Mouse (Mus musculus) spleen, postnatal 36 days (tissue): Measurements from ENCODE around the gene Stub1.

Source experiments
- DNase-seq, 2 experiments: peaks; one replicate each; pipeline ENCODE4 v3.0.0; 2022; ENCODE audit warnings: low spot score in 2 of 2, mixed read lengths in 1 of 2

The Stub1 gene

DNA sequence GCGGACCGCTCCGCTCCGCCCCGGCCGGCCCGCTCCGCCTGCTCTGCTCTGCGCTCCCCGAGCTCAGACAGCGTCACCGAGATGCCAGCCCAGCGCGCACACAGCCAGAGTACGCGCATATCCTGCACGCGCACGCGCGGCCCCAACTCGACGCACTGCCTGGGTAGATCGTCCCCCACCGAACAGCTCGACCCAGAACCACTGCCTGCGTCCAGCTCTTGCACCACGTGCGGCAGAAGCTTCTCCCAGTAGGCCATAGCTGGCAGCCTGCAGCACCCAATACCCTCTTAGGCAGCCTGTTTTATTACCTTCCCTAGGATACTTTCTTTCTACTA is 3.8 kb upstream of the Stub1 start, which contains the start of gene Rhbdl1:
Gene Rhbdl1 (minus strand): TSS at position 220 of the 335 bp plus-strand sequence.
- no peak for DNase-seq

DNA sequence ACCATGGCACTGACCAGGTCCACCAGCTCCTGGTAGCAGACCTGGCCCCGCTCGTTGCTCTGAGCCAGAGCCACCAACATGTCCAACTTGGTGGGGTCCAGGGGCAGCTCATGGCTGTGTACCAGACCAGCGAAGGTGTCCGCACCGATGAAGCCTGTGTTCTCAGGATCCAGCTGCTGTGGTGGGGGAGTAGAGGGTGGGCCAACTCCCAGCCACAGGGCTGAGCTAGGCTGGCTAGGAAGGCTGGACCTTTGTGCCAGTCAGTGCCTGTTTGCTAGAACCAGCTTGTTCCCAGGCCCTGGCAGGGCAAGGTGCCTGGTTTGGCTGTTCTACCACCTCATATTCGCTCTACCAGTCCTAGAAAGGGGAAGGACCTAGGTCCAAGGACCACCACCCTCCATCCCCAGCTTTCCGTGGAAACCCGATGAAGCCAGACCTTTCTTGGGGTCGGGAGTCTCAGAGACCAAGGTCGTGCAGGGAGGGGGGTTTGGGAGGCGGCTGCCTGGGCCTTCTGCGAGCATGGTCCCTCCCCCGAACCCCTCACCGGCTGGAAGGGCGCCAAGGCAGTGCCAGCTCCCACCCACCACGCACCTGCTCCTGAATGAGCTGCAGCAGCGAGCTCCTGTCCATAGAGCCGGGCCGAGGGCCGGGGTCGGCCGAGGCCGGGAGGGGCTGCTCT is 3.3 kb upstream of the Stub1 start:
- no peak for DNase-seq

DNA sequence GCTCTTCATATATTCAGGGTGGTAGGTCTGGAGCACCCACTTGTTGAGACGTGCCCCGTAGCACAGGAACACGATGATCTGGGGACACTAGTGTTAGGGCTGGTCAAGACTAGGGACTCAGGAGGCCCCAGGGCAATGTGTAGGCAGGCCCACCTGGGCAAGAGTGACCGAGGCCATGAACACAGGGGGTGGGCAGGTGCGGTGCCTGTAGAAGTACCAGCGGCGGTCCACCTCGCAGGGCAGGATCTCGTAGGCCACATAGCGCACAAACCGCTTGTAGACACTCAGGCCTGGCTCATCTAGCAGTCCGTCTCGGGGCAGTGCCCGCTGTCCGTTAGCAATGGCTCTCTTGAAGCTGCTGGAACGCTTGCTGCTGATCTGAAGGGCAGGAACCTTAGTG is 2.6 kb upstream of the Stub1 start:
- no peak for DNase-seq

DNA sequence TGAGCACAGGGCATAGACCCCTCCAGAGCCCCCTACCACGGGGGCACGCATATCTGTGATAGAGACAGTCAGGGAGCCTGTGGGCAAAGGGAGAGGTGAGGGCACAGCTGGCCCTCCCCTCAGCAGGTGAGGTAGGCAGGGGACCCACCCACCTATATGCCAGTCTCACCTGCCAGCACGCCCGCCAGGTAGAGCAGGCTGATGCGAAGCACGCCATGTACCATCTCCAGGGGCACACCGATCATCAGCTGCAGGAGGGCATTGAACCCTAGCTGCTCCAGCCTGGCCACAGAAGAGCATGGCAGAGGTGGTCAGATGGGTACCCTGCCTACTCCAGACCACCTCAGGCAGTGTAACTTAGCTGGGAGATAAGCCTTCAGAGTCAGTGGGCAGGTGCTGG is 2.1 kb upstream of the Stub1 start:
- DNase-seq = no peak

DNA sequence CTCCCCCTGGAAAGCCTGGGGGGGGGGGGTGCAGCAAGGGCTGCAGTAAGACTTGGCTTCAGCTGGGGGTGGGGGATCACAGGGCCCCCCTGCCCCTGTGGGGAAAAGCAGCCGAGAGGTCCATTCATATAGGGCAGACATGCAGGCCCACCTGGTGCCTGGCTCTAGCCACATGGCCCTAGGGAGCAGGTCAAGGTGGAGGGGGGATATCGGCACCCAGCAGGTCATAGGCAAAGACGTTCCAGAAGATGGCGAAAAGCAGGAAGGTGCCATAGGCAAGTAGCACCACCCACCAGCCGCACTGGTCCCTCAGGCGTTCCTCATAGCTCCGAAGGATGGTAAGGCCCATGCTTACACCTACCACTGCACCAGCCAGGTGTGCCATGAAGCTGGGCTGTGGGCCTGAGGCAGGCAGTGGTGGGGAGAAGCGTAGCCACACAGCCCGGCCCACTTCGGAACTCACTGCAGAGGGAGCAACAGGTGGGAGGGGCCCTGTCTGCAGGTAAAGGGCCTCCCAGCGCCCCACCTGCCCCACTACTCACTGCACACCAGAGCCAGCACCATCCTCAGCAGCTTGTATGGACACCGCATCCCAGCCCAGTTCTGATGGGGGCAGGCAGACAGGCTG is 1.5 kb upstream of the Stub1 start:
- no peak for DNase-seq

DNA sequence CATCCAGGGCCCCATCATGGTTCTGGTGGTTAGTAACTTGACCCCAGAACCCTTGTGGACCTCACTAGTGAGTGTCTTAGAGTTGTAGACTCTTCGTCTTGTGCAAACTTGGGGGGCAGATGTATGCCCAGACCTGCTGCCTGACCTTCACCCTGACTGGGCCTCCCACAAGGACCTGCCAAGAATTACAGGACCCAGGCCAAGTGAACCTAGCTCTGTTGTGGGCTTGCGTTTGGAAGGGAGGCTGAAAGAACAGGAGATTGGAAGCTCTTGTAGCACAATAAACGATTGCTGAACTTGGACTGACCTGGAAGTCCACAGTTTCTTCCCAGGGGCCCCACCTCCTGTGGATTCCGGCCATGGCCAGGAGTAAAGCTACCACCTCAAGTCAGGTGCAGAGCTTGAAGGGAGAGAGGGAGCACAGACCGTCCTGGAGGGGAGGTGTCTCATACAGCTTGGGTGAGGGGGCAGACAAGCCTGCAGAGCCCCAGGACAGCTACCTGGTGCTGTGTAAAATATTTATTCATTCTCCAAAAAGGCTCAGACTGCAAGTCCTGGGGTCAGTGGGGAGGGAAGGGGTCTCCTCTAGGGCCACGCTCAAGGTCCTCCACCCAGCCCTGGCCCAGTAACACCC is 874 bp upstream of the Stub1 start:
- no peak for DNase-seq

DNA sequence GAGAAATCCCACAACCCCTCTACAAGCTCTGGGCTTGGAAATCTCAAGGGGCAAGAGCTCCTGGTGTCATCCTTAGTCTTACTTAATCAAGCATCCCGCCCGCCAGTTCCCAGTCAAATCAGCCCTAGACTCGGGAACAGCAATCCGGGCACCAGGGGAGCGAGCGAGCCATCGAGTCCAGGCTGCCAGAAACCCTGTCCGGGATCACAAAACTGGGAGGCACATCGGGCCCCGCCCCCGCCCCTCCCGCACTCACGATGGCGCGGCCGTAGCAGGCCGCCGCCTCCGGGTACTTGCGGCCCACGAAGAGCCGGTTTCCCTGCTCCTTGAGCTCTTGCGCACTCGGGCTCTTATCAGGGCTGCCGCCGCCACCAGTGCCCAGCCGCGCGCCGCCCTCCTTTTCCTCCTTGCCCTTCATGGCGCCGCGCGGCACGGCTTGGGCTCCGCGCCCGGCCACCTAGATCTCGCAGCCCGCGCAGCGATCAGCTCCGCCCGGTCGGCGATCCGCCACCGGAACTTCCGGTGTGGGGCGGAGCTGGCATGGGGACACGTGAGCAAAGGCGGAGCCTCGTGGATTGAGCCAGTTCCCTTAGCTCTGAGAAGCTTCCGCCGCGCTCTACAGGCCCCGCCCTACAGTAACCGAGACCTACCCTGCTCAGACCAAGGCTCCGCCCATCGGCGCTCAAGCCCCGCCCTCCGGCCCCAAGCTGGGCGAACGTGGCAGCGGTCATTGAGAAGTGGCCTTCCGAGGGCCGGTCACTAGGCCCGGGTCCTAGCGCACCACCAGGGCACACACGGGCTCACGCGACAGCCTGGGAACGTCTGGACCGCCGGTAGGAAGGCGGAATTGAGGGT is 541 bp downstream of the Stub1 start:
- DNase-seq = peak; percentile 99

DNA sequence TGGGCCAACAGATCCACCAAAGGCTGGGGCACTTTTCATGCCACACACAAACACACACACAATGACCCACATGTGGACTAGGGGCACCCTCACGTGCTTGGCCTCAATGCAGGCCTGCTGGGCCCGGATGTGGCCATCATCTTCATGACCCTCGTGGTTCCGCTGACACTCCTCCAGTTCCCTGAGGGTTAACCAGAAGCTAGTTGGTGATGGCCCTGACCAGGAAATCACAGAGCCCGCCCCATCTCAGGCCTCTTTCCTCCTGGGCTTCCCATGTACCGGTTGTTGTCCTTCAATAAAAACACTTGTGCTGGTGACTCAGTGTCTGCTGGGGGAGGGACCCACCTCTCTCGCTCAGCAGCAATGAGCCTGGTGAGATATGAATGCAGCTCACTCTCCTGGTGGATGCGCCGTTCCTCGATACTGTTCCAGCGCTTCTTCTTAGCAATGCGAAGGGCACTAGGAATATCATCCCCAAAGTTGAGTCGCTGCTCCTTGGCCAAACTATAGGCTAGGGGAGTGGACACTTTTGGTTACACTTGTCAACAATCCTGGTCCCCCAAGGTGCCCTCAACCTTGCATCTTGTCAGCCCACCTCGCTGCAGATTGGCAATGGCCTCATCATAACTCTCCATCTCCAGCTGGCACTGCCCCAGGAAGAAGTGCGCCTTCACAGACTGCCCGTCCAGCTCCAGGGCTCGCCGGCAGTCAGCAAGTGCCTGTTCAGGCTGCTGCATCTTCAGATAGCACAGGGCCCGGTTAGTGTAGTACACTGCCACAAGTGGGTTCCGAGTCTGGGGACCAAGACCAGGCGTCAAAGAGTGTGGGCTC is 1.5 kb downstream of the Stub1 start:
- no peak for DNase-seq

DNA sequence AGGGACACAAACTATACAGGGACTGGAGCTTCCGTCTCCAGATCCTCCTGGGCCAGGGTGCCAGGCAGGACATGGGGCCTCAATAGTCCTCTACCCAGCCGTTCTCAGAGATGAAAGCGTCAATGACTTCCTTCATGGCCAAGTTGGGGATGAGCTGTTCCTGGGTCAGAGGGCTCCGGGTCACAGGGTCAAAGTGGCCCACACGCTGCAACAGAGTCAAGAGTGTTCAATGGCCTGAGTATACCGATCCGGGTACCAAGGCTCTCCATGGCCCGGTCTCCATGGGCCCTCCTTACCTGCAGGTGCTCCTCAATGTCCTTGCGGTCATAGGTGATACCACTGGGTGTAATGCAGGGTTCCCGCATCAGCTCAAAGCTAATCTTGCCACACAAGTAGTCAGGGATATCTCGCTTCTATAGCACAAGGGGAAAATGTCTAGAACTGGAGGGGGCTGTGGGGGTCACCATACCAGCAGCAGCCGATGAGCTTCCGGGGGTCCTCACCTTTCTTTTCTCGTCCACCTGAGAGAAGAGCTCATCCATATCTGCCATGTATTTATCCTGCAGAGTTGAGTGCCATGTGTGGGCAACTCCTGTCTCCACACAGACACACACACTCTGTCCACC is 2.3 kb downstream of the Stub1 start:
- DNase-seq = no peak

DNA sequence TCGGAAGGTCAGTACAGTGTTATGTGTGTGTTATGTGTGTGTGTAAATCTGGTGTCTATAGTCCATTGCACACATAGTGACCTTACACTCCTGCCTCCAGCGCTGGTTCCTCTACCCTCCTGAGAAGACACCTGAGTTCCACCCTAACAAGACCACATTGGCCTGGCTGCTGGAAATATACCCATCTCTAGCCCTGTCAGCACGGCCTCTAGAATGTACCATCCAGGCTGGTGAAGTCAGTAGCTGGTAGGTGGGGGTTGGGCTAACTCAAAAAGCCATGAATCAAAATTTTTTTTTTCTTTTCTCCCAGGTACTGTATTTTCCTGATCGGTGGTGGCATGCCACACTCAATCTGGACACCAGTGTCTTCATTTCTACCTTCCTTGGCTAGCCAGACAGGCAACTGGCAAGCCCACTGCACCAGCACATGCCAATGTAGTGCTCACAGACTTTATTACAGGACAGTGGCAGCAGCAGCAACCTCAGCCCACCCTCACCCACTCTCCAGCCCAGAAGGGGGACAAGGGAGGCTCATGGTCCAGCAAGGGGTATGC is 2.9 kb downstream of the Stub1 start:
- no peak for DNase-seq

DNA sequence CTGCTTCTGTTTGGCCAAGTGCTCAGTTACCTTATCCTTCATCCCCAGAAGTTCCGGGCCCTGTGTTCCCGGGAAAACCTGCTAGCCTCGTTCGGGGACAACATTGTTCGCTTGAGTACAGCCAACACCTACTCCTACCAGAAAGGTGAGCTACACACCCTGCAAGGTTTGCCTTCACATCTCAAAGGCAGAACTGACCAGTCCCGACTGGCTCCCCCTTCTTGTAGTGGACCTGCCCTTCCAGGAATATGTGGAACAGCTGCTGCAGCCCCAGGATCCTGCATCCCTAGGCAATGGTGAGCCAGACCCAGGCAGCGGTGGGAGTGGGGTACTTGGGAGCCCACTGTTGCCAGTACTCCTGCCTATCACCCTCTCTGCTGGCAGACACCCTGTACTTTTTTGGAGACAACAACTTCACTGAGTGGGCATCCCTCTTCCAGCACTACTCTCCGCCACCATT is 3.6 kb downstream of the Stub1 start:
- DNase-seq = no peak

DNA sequence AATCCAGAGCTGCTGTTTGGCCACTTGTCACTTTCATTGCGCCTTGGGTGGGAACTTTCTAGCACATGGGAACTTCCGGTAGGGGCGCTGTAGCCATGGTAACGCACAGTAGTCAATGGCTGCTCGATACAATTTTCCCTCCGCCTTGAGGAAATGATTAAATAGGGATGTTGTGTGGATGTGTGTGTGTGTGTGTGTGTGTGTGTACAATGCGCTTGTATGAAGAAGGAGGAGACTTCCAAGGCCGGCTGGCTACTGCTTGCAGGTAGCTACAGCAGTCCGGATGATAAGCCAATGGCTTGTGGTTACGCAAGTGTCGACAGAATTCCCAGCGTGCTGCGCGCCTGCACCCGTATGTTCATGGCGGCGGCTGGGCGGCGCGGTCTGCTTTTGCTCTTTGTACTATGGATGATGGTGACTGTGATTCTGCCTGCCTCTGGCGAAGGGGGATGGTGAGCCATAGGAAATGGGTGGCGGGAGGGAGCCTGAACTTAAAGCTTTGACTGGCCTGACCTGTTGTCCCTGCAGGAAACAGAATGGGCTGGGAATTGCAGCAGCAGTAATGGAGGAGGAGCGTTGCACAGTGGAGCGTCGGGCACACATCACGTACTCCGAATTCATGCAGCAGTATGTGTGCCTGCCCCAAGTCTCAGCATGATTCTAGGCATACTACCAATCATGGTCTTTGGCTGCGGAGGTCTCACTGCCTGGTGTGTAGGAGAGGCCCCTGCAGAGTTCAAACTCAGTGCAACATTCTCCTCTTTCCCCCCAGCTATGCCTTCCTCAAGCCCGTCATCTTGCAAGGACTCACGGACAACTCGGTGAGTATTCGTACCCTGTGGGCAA is 4.3 kb downstream of the Stub1 start, which contains the start of gene Jmjd8:
Gene Jmjd8 (plus strand): TSS at position 156 of the 846 bp plus-strand sequence.
- DNase-seq = peak; percentile 69 to 74

DNA sequence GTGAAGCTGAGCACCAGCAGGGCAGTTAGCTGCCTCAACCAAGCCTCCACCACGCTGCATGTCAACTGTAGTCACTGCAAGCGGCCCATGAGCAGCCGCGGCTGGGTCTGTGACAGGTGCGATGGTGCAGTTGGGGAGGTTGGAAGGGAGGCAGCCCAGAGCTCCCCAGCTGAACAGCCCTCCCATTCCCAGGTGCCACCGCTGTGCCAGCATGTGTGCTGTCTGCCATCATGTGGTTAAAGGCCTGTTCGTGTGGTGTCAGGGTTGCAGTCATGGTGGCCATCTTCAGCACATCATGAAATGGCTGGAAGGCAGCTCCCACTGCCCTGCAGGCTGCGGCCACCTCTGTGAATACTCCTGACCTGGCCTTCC is 5.0 kb downstream of the Stub1 start:
- no peak for DNase-seq

DNA sequence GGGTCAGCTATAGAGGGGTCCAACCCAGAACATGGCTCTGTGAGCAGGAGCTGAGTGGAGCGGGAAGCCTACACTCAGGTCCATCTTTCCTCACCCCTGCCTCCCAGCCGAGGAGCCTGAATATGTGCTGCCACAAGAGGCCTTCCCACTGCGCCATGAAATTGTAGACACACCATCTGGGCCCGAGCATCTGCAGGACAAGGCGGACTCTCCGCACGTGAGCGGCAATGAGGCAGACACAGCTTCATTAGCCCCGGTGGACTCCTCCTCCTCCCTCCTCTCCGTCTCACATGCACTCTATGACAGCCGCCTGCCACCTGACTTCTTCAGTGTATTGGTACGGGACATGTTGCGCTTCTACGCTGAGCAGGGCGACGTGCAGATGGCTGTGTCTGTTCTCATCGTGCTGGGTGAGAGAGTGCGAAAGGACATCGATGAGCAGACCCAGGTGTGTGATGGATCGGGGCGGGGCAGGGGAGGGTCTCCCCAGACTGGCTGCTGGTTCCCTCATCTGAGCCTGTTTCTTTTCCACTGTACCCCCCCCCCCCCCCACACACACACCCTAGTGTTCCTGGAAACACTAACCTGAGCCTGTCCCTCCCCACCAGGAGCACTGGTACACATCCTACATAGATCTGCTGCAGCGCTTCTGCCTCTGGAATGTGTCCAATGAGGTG is 5.5 kb downstream of the Stub1 start:
- no peak for DNase-seq

DNA sequence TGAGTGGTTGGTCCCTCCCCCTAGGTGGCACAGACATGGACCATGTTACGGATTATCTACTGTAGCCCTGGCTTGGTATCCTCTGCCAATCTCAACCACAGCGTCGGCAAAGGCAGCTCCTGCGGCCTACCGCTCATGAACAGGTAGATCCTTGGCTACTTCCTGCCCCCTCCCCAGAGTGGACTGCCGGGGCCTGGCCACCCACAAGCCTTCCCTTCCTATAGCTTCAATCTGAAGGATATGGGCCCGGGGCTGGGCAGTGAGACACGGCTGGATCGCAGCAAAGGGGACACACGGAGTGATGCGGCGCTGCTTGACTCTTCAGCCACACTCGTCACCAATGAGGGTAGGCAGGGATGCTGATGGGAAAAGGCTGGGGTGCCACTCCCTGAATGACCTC is 6.2 kb downstream of the Stub1 start:
- DNase-seq = no peak

DNA sequence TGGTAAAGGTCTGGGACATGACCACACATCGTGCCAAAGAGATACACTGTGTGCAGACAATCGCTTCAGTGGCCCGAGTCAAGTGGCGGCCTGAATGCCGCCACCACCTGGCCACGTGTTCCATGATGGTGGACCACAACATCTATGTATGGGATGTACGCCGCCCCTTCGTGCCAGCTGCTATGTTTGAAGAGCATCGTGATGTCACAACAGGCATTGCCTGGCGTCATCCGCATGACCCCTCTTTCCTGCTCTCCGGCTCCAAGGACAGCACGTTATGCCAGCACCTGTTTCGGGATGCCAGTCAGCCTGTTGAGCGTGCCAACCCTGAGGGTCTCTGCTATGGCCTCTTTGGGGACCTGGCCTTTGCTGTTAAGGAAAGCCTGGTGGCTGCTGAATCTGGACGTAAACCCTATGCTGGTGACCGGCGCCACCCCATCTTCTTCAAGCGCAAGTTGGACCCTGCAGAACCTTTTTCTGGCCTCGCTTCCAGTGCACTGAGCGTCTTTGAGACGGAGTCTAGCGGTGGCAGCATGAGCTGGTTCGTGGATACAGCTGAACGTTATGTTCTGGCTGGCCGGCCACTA is 7.1 kb downstream of the Stub1 start:
- DNase-seq = no peak

DNA sequence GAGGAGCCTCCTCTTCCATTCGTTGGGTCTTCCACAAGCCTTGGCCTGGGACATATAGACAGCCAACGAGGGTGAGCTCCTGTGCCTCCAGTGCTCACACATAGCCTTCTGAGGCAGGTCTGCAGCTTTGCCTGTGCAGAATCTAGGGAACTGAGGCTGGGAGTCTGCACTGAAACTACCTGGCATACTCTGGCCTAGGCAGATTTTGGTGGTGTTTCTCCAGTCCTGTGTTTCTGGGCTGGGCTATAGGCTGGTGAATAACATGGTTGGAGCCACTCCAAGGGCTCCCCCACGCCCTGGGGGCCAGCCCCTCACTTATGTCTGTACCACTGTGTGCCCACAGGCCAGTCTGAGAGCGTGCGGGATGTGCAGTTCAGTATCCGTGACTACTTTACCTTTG is 7.9 kb downstream of the Stub1 start:
- DNase-seq = no peak

DNA sequence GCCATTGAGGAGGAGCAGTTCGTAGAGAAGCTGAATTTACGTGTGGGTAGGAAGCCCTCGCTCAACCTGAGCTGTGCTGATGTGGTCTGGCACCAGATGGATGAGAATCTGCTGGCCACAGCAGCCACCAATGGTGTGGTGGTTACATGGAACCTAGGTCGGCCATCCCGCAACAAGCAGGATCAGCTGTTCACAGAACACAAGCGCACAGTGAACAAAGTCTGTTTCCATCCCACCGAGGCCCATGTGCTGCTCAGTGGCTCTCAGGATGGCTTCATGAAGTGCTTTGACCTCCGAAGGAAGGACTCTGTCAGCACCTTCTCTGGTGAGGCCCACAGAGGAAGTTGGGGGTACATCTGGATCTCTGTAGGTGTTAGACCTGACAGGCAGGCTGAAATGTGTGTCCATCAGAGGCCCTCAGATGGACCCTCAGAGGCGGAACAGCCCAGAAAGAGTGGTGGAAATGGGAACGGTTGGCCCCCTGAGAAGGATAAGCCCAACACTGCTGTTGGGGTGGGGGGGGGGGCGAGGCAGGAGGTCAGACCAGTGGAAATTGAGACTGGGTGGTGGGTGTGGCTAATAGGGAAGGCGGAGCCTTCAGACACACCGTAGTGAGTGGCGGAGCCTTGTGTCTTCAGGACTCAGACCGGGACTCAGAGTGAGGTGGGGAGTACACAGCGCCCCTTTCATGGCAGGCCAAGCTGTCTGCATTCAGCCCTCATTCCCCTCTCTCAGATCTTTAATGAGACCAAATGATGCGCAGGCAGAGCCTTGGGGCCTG is 8.7 kb downstream of the Stub1 start:
- no peak for DNase-seq
